Mouse (Mus musculus): ENCODE results near the gene Madcam1.

DNA sequence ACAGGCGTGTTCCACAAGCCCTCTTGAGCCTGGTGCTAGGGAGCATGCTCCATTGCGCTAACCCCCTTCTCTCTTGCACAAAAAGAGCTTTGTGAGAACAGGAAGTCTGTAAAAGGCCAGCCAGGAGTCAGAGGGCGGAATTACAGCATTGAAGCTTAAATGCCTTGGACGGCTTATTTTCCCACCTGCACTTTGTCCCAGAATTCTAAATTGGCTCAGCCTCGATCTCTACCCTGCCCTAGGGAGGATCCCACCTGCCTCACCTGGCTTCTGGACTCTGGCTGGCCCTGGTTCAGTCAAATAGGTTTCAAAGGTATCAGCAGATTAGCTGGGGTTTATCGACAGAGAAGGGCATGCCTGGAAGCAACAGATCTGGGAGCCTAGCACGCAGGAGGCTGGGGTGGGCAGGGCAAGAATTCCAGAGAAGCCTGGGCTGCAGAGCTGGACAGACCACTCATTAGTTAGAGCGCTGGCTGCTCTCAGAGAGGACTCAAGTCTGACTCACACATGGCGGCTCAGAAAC, 31.8 kb downstream of the Madcam1 start:
- TF ChIP-seq POLR2A (IDR thresholded peaks at IDR 0.05; ENCODE audit: insufficient read length, low read depth) (no peak), E2F4 (IDR thresholded peaks at IDR 0.05; ENCODE audit: insufficient read depth) (no peak), TCF12 (IDR thresholded peaks at IDR 0.05; ENCODE audit: insufficient read depth, poor library complexity, severe bottlenecking) (no peak), CEBPB (IDR thresholded peaks at IDR 0.05; ENCODE audit: insufficient read depth, poor library complexity, severe bottlenecking) (no peak), SRF (IDR thresholded peaks at IDR 0.05; ENCODE audit: control insufficient read depth, insufficient read length, low read depth) (no peak), TCF3 (IDR thresholded peaks at IDR 0.05; ENCODE audit: insufficient read length, low read depth) (no peak), MYOD1 (IDR thresholded peaks at IDR 0.05; ENCODE audit: control insufficient read depth in 1 of 3, insufficient read length in 2 of 3, low read depth in 2 of 3) (no peak), USF1 (IDR thresholded peaks at IDR 0.05; ENCODE audit: low read depth) (no peak), MYOG (IDR thresholded peaks at IDR 0.05; ENCODE audit: control insufficient read depth in 1 of 3, insufficient read depth in 1 of 3, insufficient read length in 2 of 3, low read depth in 2 of 3) (no peak), POLR2AphosphoS2 (IDR thresholded peaks at IDR 0.05; ENCODE audit: insufficient read length, low read depth) (no peak)

All from myocyte (in vitro differentiated cells).